Mouse (Mus musculus) embryonic facial prominence, embryonic 12.5 days (tissue): Measurements from ENCODE around the gene Slc22a15. TPM values are rescaled to one million over a fixed set of nuclear protein-coding genes. Genes with fewer than 3 reads are reported as not detected.

Source experiments
- ATAC-seq: fragments of 200-750 bp; cut with Nextera tagmentation; 2 replicates; pipeline ENCODE4 v1.8.0; 2017; ENCODE audit not compliant: insufficient number of reproducible peaks, insufficient read depth, low FRiP score, low TSS enrichment
- H3K27ac ChIP-seq: fragments of 300-500 bp; sonication (generic); 2 replicates; pipeline ENCODE4 v1.5.1; 2016; ENCODE audit warnings: mild to moderate bottlenecking
- H3K27me3 ChIP-seq: fragments of 300-500 bp; sonication (generic); 2 replicates; pipeline ENCODE4 v1.6.1; 2016; ENCODE audit warnings: mild to moderate bottlenecking, moderate library complexity
- H3K36me3 ChIP-seq: fragments of 300-500 bp; sonication (generic); 2 replicates; pipeline ENCODE4 v1.6.1; 2016; ENCODE audit warnings: mild to moderate bottlenecking
- H3K4me1 ChIP-seq: fragments of 300-500 bp; sonication (generic); 2 replicates; pipeline ENCODE4 v1.6.1; 2016
- H3K4me2 ChIP-seq: fragments of 300-500 bp; sonication (generic); replicated peaks from 2 replicates; pipeline ENCODE4 v1.6.1; 2016; ENCODE audit warnings: mild to moderate bottlenecking, moderate library complexity
- H3K4me3 ChIP-seq: fragments of 300-500 bp; sonication (generic); 2 replicates; pipeline ENCODE4 v1.5.1; 2016; ENCODE audit warnings: mild to moderate bottlenecking
- H3K9ac ChIP-seq: fragments of 300-500 bp; sonication (generic); 2 replicates; pipeline ENCODE4 v1.6.1; 2016; ENCODE audit warnings: mild to moderate bottlenecking, moderate library complexity
- H3K9me3 ChIP-seq: fragments of 300-500 bp; sonication (generic); 2 replicates; pipeline ENCODE4 v1.6.1; 2016; ENCODE audit warnings: mild to moderate bottlenecking, moderate library complexity
- WGBS: fragments of 180-500 bp; shearing (Covaris S2); methylation state at CpG from one replicate; pipeline ENCODE4 v1.1.7; 2016; 5-methylcytosine and 5-hydroxymethylcytosine counted together
- polyA plus RNA-seq: library from polyadenylated mRNA; unstranded; fragments of >200 nt; fragmentation: Nextera tagmentation; extraction: Ambion mirVana; gene quantifications from 2 replicates; pipeline ENCODE4 v1.2.1, GENCODE M21; 2016

The Slc22a15 gene
- polyA plus RNA-seq, 1 experiment from 2014 or later, result 6.3 TPM

- WGBS, result 9% methylated on average over 16 of the region's 16 CpGs
- no peaks in the 10 kb centered on the region for H3K36me3 ChIP-seq
- no peaks in the 10 kb centered on the region for H3K27me3 ChIP-seq
- no peak overlapping the region for H3K9ac ChIP-seq
- no peak overlapping the region for H3K4me3 ChIP-seq
- H3K27ac ChIP-seq, result no peak overlapping the region
- peaks cover 9% of the 10 kb centered on the region; the same call in 1 of the 2 replicates for H3K4me1 ChIP-seq
- no peaks in the 10 kb centered on the region for H3K9me3 ChIP-seq
- peak; percentile 70; the same call in 1 of the 2 replicates for ATAC-seq
- H3K4me2 ChIP-seq, result peak overlapping the region; percentile 28; the same call in 1 of the 2 replicates
These were observed 118.1 kb downstream of the Slc22a15 start for GRCm38 (mm10) chr3:101806149-101806548.

Other genes starting within 250 kb of the Slc22a15 start
- gene Mab21l3, start 75.5 kb downstream of the Slc22a15 start, polyA plus RNA-seq, result 1.4 and 1.6 TPM in 2 replicates
- 15.0 and 16.1 TPM in 2 replicates for gene Nhlh2, start 85.6 kb upstream of the Slc22a15 start, polyA plus RNA-seq
- gene Casq2, start 162.0 kb upstream of the Slc22a15 start, polyA plus RNA-seq, result 10.3 and 11.3 TPM in 2 replicates